Mouse (Mus musculus) spleen, adult 2 months (tissue): ENCODE measurements around the gene Fgfr2.

Experiments
- CTCF ChIP-seq: fragments of 200-500 bp; IDR thresholded peaks from 2 replicates; pipeline ENCODE4 v1.5.1; 2011; ENCODE audit warnings: mild to moderate bottlenecking, inconsistent platforms; ENCODE audit not compliant: insufficient read depth, insufficient read length, insufficient replicate concordance; ENCODE audit errors: extremely low read depth
- POLR2A ChIP-seq: fragments of 200-500 bp; IDR thresholded peaks from 2 replicates; pipeline ENCODE4 v1.6.1; 2011; ENCODE audit warnings: low read depth, low read length, inconsistent platforms

- no peak for TF ChIP-seq POLR2A
- no peak for TF ChIP-seq CTCF
Measured at GRCm38 (mm10) chr7:131880150-131880549, 1243.0 kb downstream of the Fgfr2 start.
